Mouse (Mus musculus) bone marrow, adult 2 months (tissue): ENCODE measurements around the gene Med13.

Experiments
- CTCF ChIP-seq: fragments of 200-500 bp; IDR thresholded peaks from 2 replicates; pipeline ENCODE4 v1.5.1; 2011; ENCODE audit warnings: low read length, control low read depth; ENCODE audit not compliant: control insufficient read depth, insufficient read depth
- POLR2A ChIP-seq: fragments of 200-500 bp; IDR thresholded peaks from 2 replicates; pipeline ENCODE4 v1.6.1; 2011; ENCODE audit warnings: low read depth, mild to moderate bottlenecking, control low read depth, low read length, borderline replicate concordance; ENCODE audit not compliant: control insufficient read depth

GRCm38 (mm10) chr11:86389506-86389905 lies 32.1 kb upstream of the Med13 start:
- no peak for TF ChIP-seq CTCF
- TF ChIP-seq POLR2A, result no peak
